Mouse (Mus musculus): ENCODE data around the gene Fcer2a.
A peak's percentile ranks its signal among the peaks of the same experiment; 100 is the strongest.

Gene Fcer2a

GRCm38 (mm10) chr8:3676131-3676992, 17.6 kb downstream of the Fcer2a start, which contains the start of gene Trappc5:
Trappc5 (plus strand) TSS chr8:3676299.
- peak; percentile 88 to 94 for DNase-seq (ENCODE audit: low spot score in 2 of 2)

DNA sequence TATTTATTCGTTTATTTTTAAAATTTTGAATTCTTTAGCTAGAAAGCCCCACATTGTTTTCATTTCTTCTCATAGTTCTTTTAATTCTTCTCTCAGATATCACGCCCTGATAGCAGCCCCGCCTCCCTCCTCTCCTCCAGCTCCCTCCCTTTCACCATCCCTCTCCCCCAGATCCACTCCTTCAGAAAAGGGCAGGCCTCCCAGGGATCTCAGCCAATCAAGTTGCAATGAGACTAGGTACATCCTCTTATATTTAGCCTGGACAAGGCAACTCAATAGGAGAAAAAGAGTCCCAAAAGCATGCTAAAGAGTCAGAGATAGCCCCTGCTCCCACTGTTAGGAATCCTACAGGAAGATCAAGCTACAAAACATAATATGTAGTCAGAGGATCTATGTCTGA, 19.3 kb downstream of the Fcer2a start:
- no peak for DNase-seq (ENCODE audit: low spot score in 2 of 2)

- DNase-seq (ENCODE audit: low spot score in 2 of 2): peak; percentile 75 to 86
These were observed 21.9 kb downstream of the Fcer2a start, which contains the start of gene Fcor for GRCm38 (mm10) chr8:3671980-3672491. Fcor (minus strand) TSS chr8:3672362.

GRCm38 (mm10) chr8:3670388-3670787, 23.6 kb downstream of the Fcer2a start:
- no peak for DNase-seq (ENCODE audit: low spot score in 2 of 2)

GRCm38 (mm10) chr8:3665507-3665906, 28.5 kb downstream of the Fcer2a start, which contains the start of gene Mcemp1:
Mcemp1 (plus strand) TSS chr8:3665754.
- no peak for DNase-seq (ENCODE audit: low spot score in 2 of 2)

- DNase-seq (ENCODE audit: low spot score in 2 of 2): no peak
These were observed 29.6 kb downstream of the Fcer2a start for GRCm38 (mm10) chr8:3664405-3664804.

GRCm38 (mm10) chr8:3660889-3661288, 33.1 kb downstream of the Fcer2a start:
- DNase-seq (ENCODE audit: low spot score in 2 of 2): no peak

DNA sequence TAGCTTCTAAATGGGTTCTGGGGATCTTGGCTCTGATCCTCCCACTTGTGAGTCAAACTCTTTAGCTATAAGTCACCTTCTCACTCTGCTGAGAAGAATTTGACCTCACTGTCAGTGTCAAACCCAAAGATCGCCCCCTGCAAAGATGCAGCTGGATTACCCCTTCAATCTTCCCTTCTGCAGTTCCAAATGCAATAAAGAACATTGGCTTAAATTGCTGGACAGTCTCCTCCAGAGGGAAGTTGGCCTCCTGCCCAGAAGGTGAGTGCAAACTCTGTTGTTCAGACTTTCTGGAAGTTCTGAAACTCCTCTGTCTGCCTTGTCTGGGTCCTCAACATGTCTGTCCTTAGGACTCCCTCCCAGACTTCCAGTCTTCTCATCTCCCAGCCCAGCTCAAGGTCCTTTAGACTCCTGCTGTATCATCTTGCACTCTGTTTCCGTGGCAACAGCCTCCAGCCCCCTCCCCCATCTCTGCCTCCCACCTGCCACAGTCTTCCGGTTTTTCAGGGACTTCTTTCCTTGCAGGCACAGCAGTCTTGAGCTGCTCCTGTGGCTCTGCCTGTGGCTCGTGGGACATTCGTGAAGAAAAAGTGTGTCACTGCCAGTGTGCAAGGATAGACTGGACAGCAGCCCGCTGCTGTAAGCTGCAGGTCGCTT, 37.1 kb downstream of the Fcer2a start:
- DNase-seq (ENCODE audit: low spot score in 2 of 2): peak; percentile 42 to 49

- DNase-seq (ENCODE audit: low spot score in 2 of 2): no peak
These were observed 38.4 kb downstream of the Fcer2a start, which contains the start of gene Retn for GRCm38 (mm10) chr8:3655526-3655925. Retn (plus strand) TSS chr8:3655770.

DNA sequence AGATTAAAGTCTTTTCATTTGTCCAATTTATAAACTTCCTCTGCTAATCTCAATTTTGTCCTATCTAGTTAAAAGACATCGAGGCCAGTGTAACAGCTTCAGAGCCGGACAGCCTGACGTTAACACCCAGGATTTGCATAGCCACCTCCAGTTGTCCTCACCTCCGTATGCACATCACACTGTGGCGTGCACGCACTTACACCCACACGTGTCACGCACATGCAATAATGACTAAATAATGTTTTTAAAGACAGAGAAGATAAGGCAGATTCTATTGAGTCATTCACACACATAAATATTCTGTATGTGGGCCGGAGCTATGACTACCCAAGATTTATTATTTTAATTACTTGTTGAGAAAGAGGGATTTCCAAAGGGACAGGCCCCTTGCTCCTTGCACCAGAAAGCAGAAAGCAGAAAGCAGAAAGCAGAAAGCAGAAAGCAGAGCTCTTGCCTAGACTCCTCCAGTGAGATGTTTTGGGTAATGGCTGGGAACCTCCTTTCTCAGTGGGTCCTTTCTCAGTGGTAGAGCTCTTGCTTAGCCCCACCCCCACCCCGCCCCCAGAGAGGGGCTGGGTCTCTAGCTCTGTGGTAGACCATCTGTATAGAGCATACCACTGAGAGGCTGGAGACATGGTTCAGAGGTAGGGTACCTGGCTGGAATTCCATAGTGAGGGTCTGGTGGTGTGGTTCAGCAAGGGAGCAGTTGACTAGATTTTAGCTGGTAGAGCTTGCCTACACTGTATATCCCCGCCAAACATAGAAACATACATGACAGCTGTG, 39.1 kb downstream of the Fcer2a start:
- DNase-seq (ENCODE audit: low spot score in 2 of 2): no peak

- DNase-seq (ENCODE audit: low spot score in 2 of 2): no peak
These were observed 41.1 kb downstream of the Fcer2a start for GRCm38 (mm10) chr8:3652845-3653244.

GRCm38 (mm10) chr8:3648990-3649389, 45.0 kb downstream of the Fcer2a start:
- no peak for DNase-seq (ENCODE audit: low spot score in 2 of 2)

DNA sequence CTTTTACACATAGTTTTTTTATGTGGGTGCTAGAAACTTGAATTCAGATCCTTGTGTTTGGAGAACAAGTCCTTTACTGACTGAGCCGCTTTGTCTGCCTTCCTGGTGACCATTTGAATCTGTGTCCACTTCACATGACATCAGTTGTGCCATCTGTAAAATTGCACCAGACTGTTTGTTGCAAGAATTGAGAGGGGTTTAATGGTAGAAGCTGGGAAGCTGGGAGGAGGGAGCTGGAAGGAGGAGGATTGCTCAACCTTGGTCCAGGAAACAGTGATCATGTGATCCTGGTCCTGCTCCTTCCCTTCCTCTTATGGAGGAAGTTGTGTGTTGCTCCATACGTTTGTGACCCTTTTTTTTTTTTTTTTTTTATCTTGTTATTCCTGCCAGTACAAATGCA, 45.7 kb downstream of the Fcer2a start:
- DNase-seq (ENCODE audit: low spot score in 2 of 2): no peak

GRCm38 (mm10) chr8:3647561-3647960, 46.4 kb downstream of the Fcer2a start:
- DNase-seq (ENCODE audit: low spot score in 2 of 2): no peak

DNA sequence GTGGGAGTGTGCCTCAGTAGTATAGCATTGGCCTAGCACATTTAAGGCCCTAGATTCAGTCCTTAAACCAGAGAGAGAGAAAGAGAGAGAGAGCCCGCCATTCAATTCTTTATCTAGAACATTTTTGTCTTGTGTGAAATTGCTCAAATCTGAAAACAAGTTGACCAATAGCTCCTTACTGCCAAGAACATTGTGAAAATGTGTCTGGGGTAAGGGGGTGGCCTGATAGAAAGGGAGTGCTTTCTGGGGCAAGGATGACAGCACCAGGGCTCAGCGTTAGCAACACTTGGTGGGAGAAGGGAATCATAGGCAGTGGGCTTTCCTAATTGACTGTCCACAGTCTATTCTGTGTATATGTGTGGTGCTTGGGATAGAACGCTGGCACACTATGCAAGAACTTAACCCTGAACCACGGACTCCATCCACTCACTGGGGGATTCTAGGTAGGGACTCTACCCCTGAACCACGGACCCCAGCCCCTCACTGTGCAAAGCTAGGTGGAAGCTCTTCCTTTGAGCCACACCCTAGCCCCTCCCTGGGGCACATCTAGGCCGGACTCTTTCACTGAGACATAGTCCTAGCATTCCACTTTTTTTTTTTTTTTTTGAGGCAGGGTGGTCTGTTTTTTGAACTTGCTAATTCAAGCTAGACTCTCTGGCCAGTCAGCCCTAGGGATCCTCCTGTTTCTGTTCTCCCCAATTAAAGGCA, 47.0 kb downstream of the Fcer2a start:
- no peak for DNase-seq (ENCODE audit: low spot score in 2 of 2)

DNA sequence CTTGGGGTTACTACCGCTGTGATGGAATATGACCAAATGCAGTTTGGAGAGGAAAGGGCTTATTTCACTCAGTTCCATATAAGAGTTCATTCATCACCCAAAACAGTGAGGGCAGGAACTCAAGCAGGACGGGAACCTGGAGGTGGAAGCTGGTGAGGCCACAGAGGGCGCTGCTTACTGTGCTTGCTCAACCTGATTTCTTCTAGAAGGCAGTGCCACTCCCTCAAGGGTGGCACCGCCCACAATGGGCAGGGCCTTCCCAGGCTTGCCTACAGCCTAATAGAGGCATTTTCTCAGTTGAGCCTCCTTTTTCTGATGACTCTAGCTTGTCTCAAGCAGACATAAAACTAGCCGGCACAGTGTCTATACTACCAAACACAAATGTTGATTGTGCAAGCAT, 48.2 kb downstream of the Fcer2a start:
- no peak for DNase-seq (ENCODE audit: low spot score in 2 of 2)

Measured in frontal cortex, postnatal 14 days (tissue).